Comparison of ENCODE assay signal across 8 mouse cellular contexts in the genomic region with DNA sequence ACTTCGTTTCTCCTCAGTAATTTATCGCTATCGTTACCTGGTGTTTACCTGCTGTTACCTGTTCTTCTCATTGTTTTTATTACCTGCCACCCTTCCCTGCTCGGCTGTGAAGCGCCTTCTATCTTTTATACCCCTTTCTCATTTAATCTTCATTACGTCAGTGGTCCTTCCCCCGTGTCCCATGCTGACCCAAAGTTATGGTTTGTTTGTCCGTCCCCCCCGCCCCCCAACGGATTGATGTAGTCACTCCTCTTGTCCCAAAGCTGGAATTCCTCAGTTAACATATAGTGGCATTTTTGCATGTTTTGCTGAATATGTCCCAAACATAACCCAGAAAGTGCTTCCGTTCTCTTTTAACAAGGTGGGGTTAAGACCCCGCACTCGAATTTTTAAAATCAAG. TPM values are rescaled to one million over a fixed set of nuclear protein-coding genes. Genes with fewer than 3 reads are reported as not detected.
DNase-seq lines count a peak whose midpoint lies in the region; ATAC-seq and TF ChIP-seq lines count a peak whose summit lies in the region.

No protein-coding gene starts in this region.

- H3K27me3 ChIP-seq in forebrain, embryonic 11.5 days (ENCODE audit: control insufficient read depth, insufficient read depth, low read length) = no peaks in the 10 kb centered on the region
- H3K27me3 ChIP-seq in liver, embryonic 14.5 days (ENCODE audit: control insufficient read depth, insufficient read depth, low read length) = no peaks in the 10 kb centered on the region

- peak overlapping the region; percentile 81 for H3K4me2 ChIP-seq in forebrain, embryonic 11.5 days (ENCODE audit: low read depth, low read length, severe bottlenecking)
- H3K4me2 ChIP-seq in liver, embryonic 14.5 days (ENCODE audit: low read depth) = peak overlapping the region; percentile 94

- intact Hi-C loops in gastrocnemius, adult 2 months (cut with DNase I) = no loop called here

- TF ChIP-seq CTCF in gastrocnemius, adult 2 months (IDR thresholded peaks at IDR 0.05) = no peak
- TF ChIP-seq CTCF in liver, embryonic 14.5 days (IDR thresholded peaks at IDR 0.05; ENCODE audit: low read depth) = no peak

- no peak for TF ChIP-seq EP300 in liver, embryonic 14.5 days (IDR thresholded peaks at IDR 0.05; ENCODE audit: low read depth)

- peak overlapping the region; percentile 99 for H3K4me3 ChIP-seq in gastrocnemius, adult 2 months
- H3K4me3 ChIP-seq in forebrain, embryonic 11.5 days (ENCODE audit: low read depth, low read length) = peak overlapping the region; percentile 89
- peak overlapping the region; percentile 96 for H3K4me3 ChIP-seq in liver, embryonic 14.5 days (ENCODE audit: insufficient read depth in 1 of 2, low read depth in 2 of 2, low read length in 2 of 2)

- peaks cover 3% of the 10 kb centered on the region; the same call in 1 of the 2 replicates for H3K36me3 ChIP-seq in forebrain, embryonic 11.5 days (ENCODE audit: control insufficient read depth, insufficient read depth, low read length)
- H3K36me3 ChIP-seq in liver, embryonic 14.5 days (replicated peaks; ENCODE audit: control insufficient read depth, insufficient read depth, low read depth) = peaks cover 25% of the 10 kb centered on the region

- DNase-seq in gastrocnemius, adult 2 months = no peak
- no peak for DNase-seq in gastrocnemius, postnatal 25 days
- peak; percentile 47 for DNase-seq in 3T3-L1 (ENCODE audit: low read depth, low spot score)
- DNase-seq in forebrain, embryonic 11.5 days (ENCODE audit: low spot score) = no peak
- no peak for DNase-seq in liver, embryonic 14.5 days (ENCODE audit: low read depth in 3 of 3, low spot score in 3 of 3)
- DNase-seq in cerebellum, adult 11 months = no peak
- no peak for DNase-seq in adrenal gland, postnatal 14 days
- no peak for DNase-seq in spleen, postnatal 10 days (ENCODE audit: low spot score in 2 of 2)

- H3K9me3 ChIP-seq in forebrain, embryonic 11.5 days (ENCODE audit: control insufficient read depth, low read length) = no peaks in the 10 kb centered on the region
- no peaks in the 10 kb centered on the region for H3K9me3 ChIP-seq in liver, embryonic 14.5 days (ENCODE audit: control insufficient read depth, low read length)

- H3K4me1 ChIP-seq in forebrain, embryonic 11.5 days (replicated peaks; ENCODE audit: control insufficient read depth, insufficient read depth, low read length) = no peaks in the 10 kb centered on the region; the same call in 1 of the 2 replicates
- H3K4me1 ChIP-seq in liver, embryonic 14.5 days (replicated peaks; ENCODE audit: control insufficient read depth in 2 of 2, insufficient read depth in 2 of 2, low read length in 1 of 2) = peaks cover 9 to 10% of the 10 kb centered on the region in 2 experiments

- peak overlapping the region; percentile 87 for H3K9ac ChIP-seq in forebrain, embryonic 11.5 days (ENCODE audit: low read length)
- H3K9ac ChIP-seq in liver, embryonic 14.5 days (replicated peaks) = peak overlapping the region; percentile 94

- peak overlapping the region; percentile 96 for H3K27ac ChIP-seq in gastrocnemius, adult 2 months
- peak overlapping the region; percentile 46; the same call in 1 of the 2 replicates for H3K27ac ChIP-seq in forebrain, embryonic 11.5 days (ENCODE audit: low read depth, low read length)
- peak overlapping the region; percentile 63 for H3K27ac ChIP-seq in liver, embryonic 14.5 days

- peak; percentile 13; the same call in 1 of the 2 replicates for ATAC-seq in forebrain, embryonic 11.5 days (replicated peaks; ENCODE audit: low FRiP score)
- no peak; the same call in 1 of the 2 replicates for ATAC-seq in liver, embryonic 14.5 days (ENCODE audit: insufficient read depth)

- 5% methylated on average over 13 of the region's 13 CpGs for WGBS in forebrain, embryonic 11.5 days
- WGBS in liver, embryonic 14.5 days (ENCODE audit: insufficient replicate concordance) = 1% methylated on average over 13 of the region's 13 CpGs

RNA-seq across cellular contexts. Expression of gene Ormdl2, which starts 0.7 kb away (rescaled TPM):
- 1 to 10 TPM; 3.5 to 4.5 TPM for total RNA-seq in gastrocnemius, adult 2 months (2021)
- 1 to 10 TPM; 3.1 to 3.7 TPM for total RNA-seq in gastrocnemius, postnatal 25 days (2021)
- polyA plus RNA-seq in forebrain, embryonic 11.5 days (2014; fragmentation: Nextera tagmentation; extraction: Ambion mirVana) = 70.1 and 73.0 TPM in 2 replicates
- polyA plus RNA-seq in liver, embryonic 14.5 days (2012; rRNA removed) = 43.1 and 47.8 TPM in 2 replicates
- 80.5 and 83.5 TPM in 2 replicates for polyA plus RNA-seq in liver, embryonic 14.5 days (2014; fragmentation: Nextera tagmentation; extraction: Ambion mirVana)
- total RNA-seq in adrenal gland, postnatal 14 days (2021) = 31.2 and 32.5 TPM in 2 replicates

RNA-seq across cellular contexts. Expression of gene Sarnp, which starts 5.0 kb away (rescaled TPM):
- 10 to 100 TPM; 30.5 to 33.8 TPM for total RNA-seq in gastrocnemius, adult 2 months (2021)
- 10 to 100 TPM; 26.5 to 28.4 TPM for total RNA-seq in gastrocnemius, postnatal 25 days (2021)
- 263 and 284 TPM in 2 replicates for polyA plus RNA-seq in forebrain, embryonic 11.5 days (2014; fragmentation: Nextera tagmentation; extraction: Ambion mirVana)
- 27.1 and 61.2 TPM in 2 replicates for polyA plus RNA-seq in liver, embryonic 14.5 days (2012; rRNA removed)
- polyA plus RNA-seq in liver, embryonic 14.5 days (2014; fragmentation: Nextera tagmentation; extraction: Ambion mirVana) = 122 and 125 TPM in 2 replicates
- total RNA-seq in adrenal gland, postnatal 14 days (2021) = 60.7 and 62.6 TPM in 2 replicates

RNA-seq across cellular contexts. Expression of gene Tmem198b, which starts 18.0 kb away (rescaled TPM):
- 1 to 10 TPM; 2.2 to 3.6 TPM for total RNA-seq in gastrocnemius, adult 2 months (2021)
- total RNA-seq in gastrocnemius, postnatal 25 days (2021) = 1 to 10 TPM; 3.4 to 4.2 TPM
- polyA plus RNA-seq in forebrain, embryonic 11.5 days (2014; fragmentation: Nextera tagmentation; extraction: Ambion mirVana) = 22.7 and 24.2 TPM in 2 replicates
- 2.1 and 2.9 TPM in 2 replicates for polyA plus RNA-seq in liver, embryonic 14.5 days (2012; rRNA removed)
- 0.99 and 1.5 TPM in 2 replicates for polyA plus RNA-seq in liver, embryonic 14.5 days (2014; fragmentation: Nextera tagmentation; extraction: Ambion mirVana)
- total RNA-seq in adrenal gland, postnatal 14 days (2021) = 10.3 and 11.8 TPM in 2 replicates

RNA-seq across cellular contexts. Expression of gene Dnajc14, which starts 18.3 kb away (rescaled TPM):
- total RNA-seq in gastrocnemius, adult 2 months (2021) = 10 to 100 TPM; 20.1 to 26.2 TPM
- 10 to 100 TPM; 20.7 to 21.5 TPM for total RNA-seq in gastrocnemius, postnatal 25 days (2021)
- 38.6 and 38.8 TPM in 2 replicates for polyA plus RNA-seq in forebrain, embryonic 11.5 days (2014; fragmentation: Nextera tagmentation; extraction: Ambion mirVana)
- 4.2 and 6.0 TPM in 2 replicates for polyA plus RNA-seq in liver, embryonic 14.5 days (2012; rRNA removed)
- 10.7 and 12.3 TPM in 2 replicates for polyA plus RNA-seq in liver, embryonic 14.5 days (2014; fragmentation: Nextera tagmentation; extraction: Ambion mirVana)
- total RNA-seq in adrenal gland, postnatal 14 days (2021) = 60.0 and 60.9 TPM in 2 replicates

RNA-seq across cellular contexts. Expression of gene Mmp19, which starts 31.4 kb away (rescaled TPM):
- total RNA-seq in gastrocnemius, adult 2 months (2021) = 1 to 10 TPM; 1.0 to 1.5 TPM
- total RNA-seq in gastrocnemius, postnatal 25 days (2021) = 1 to 10 TPM; 1.7 to 3.6 TPM
- 0.51 and 0.60 TPM in 2 replicates for polyA plus RNA-seq in forebrain, embryonic 11.5 days (2014; fragmentation: Nextera tagmentation; extraction: Ambion mirVana)
- polyA plus RNA-seq in liver, embryonic 14.5 days (2012; rRNA removed) = 8.0 and 9.5 TPM in 2 replicates
- polyA plus RNA-seq in liver, embryonic 14.5 days (2014; fragmentation: Nextera tagmentation; extraction: Ambion mirVana) = 8.3 and 8.9 TPM in 2 replicates
- total RNA-seq in adrenal gland, postnatal 14 days (2021) = 24.6 and 30.9 TPM in 2 replicates

Comparison
In these comparisons a context has a peak if more than half of its experiments do, and no peak if none do; other contexts are left out.
1. H3K27ac ChIP-seq: peak in every context shown above with its lines; median percentile 96 in gastrocnemius, adult 2 months; 63 in liver, embryonic 14.5 days; 46 in forebrain, embryonic 11.5 days.